Mouse (Mus musculus) cerebellum, postnatal 25 days (tissue): ENCODE measurements at regions not wholly inside any gene's neighbourhood (a gene's known extent, or its start where the extent isn't known, plus 50 kb on each side); places are given as distances from the start of the nearest gene placed in this dataset.
A peak's percentile ranks its signal among the peaks of the same experiment; 100 is the strongest.

ENCODE experiments used
- DNase-seq, 2 experiments: peaks; one replicate each; pipeline ENCODE4 v3.0.0; 2021; ENCODE audit warnings: mixed read lengths in 2 of 2

- DNase-seq = no peak
These were observed 356.5 kb downstream of the Dnah5 start for GRCm38 (mm10) chr15:28560035-28560434.

GRCm38 (mm10) chr15:28595294-28595693 is 391.7 kb downstream of the Dnah5 start:
- DNase-seq = no peak

GRCm38 (mm10) chr15:28595725-28596124 is 392.2 kb downstream of the Dnah5 start:
- DNase-seq = no peak

GRCm38 (mm10) chr15:28600132-28600531 is 396.6 kb downstream of the Dnah5 start:
- no peak for DNase-seq

- DNase-seq = peak; percentile 45 to 62
These were observed 412.1 kb downstream of the Dnah5 start for GRCm38 (mm10) chr15:28615662-28616061.

- DNase-seq = no peak
These were observed 436.8 kb downstream of the Dnah5 start for GRCm38 (mm10) chr15:28640349-28640748.

GRCm38 (mm10) chr15:28645122-28645521 is 441.6 kb downstream of the Dnah5 start:
- no peak for DNase-seq

GRCm38 (mm10) chr15:28653996-28654395 is 450.4 kb downstream of the Dnah5 start:
- no peak for DNase-seq

GRCm38 (mm10) chr15:28663847-28664602 is 460.5 kb downstream of the Dnah5 start:
- peak in 1 of 2 experiments; percentile 22 for DNase-seq
